Comparison of ENCODE assay signal across 11 mouse cellular contexts in the genomic region with DNA sequence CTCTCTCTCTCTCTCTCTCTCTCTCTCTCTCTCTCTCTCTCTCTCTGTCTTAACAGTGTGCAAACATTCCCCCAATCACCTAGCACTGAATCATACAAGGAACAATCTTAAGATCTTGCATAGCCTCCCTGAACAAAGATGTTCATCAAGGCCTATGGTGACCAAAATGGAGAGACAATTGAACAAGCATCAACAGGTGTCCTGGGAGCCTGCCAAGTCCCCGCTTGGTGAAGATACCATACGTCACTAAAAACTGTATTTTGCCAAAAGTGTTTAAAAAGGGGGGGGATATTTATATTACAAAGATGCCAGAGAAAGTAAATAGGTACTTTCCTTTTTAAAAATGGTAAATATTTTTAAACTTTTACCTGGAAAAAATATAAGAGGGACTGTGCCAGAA.
"Had no signal": no experiment of that assay in that cellular context is flagged by ENCODE, and none has a peak within 500 bp of the region (broad histone marks: within the 10 kb centered on the region; RNA-seq: fewer than 3 reads in every experiment).

No protein-coding gene starts in this region.

- DNase-seq: liver; liver, embryonic 13.5 days; liver, postnatal 0 days; lung, adult 18-20 months; lung, adult 2 months; lung, embryonic 14.5 days; lung, postnatal 10 days; lung, postnatal 14 days; lung, postnatal 36 days; lung, postnatal 4 days; midbrain, embryonic 14.5 days had no signal
